Mouse (Mus musculus) thymus, postnatal 4 days (tissue): ENCODE measurements around the gene Banp.

ENCODE experiments used
- DNase-seq: peaks from one replicate; pipeline ENCODE4 v3.0.0; 2021

Gene Banp

GRCm38 (mm10) chr8:121952122-121952521 is 2.6 kb downstream of the Banp start:
- DNase-seq, result no peak

- DNase-seq, result no peak
Observed at GRCm38 (mm10) chr8:121952800-121953199, 3.2 kb downstream of the Banp start.

- DNase-seq, result no peak
Observed at GRCm38 (mm10) chr8:121953821-121954545, 4.4 kb downstream of the Banp start.

GRCm38 (mm10) chr8:121954981-121955555 is 5.5 kb downstream of the Banp start:
- DNase-seq, result no peak

GRCm38 (mm10) chr8:121955825-121956500 is 6.4 kb downstream of the Banp start:
- no peak for DNase-seq

GRCm38 (mm10) chr8:121958395-121958794 is 8.8 kb downstream of the Banp start:
- DNase-seq, result no peak

- no peak for DNase-seq
Observed at GRCm38 (mm10) chr8:121962892-121963291, 13.3 kb downstream of the Banp start.

- no peak for DNase-seq
Observed at GRCm38 (mm10) chr8:121964716-121965512, 15.4 kb downstream of the Banp start.

- DNase-seq, result no peak
Observed at GRCm38 (mm10) chr8:121966110-121966509, 16.6 kb downstream of the Banp start.

GRCm38 (mm10) chr8:121966714-121967448 is 17.3 kb downstream of the Banp start:
- no peak for DNase-seq

GRCm38 (mm10) chr8:121967977-121968376 is 18.4 kb downstream of the Banp start:
- no peak for DNase-seq

- DNase-seq, result no peak
Observed at GRCm38 (mm10) chr8:121968542-121968941, 19.0 kb downstream of the Banp start.

GRCm38 (mm10) chr8:121970225-121970624 is 20.7 kb downstream of the Banp start:
- no peak for DNase-seq

- DNase-seq, result no peak
Observed at GRCm38 (mm10) chr8:121971488-121972058, 22.0 kb downstream of the Banp start.

GRCm38 (mm10) chr8:121973906-121974305 is 24.4 kb downstream of the Banp start:
- DNase-seq, result no peak

- no peak for DNase-seq
Observed at GRCm38 (mm10) chr8:121977819-121978590, 28.5 kb downstream of the Banp start.

- DNase-seq, result no peak
Observed at GRCm38 (mm10) chr8:121978670-121979069, 29.1 kb downstream of the Banp start.

- no peak for DNase-seq
Observed at GRCm38 (mm10) chr8:121980792-121981519, 31.4 kb downstream of the Banp start.

GRCm38 (mm10) chr8:121981520-121981895 is 32.0 kb downstream of the Banp start:
- DNase-seq, result no peak

- DNase-seq, result no peak
Observed at GRCm38 (mm10) chr8:121985673-121986072, 36.1 kb downstream of the Banp start.

GRCm38 (mm10) chr8:121987892-121988291 is 38.3 kb downstream of the Banp start:
- no peak for DNase-seq
